Mouse (Mus musculus) frontal cortex, adult 2 months (tissue): ENCODE measurements at regions not wholly inside any gene's neighbourhood (a gene's known extent, or its start where the extent isn't known, plus 50 kb on each side); places are given as distances from the start of the nearest gene placed in this dataset.
A peak's percentile ranks its signal among the peaks of the same experiment; 100 is the strongest.

ENCODE experiments used
- DNase-seq, 2 experiments: peaks; one replicate each; pipeline ENCODE4 v3.0.0; 2022; ENCODE audit warnings: low spot score in 1 of 2; ENCODE audit errors: extremely low spot score in 1 of 2

- DNase-seq: no peak
Observed at GRCm38 (mm10) chr2:95378296-95378695, 939.7 kb upstream of the Lrrc4c start.

GRCm38 (mm10) chr2:95376479-95376878, 938.5 kb upstream of the Api5 start:
- no peak for DNase-seq

GRCm38 (mm10) chr2:95366824-95367715, 929.1 kb upstream of the Api5 start:
- peak; percentile 5 to 15 for DNase-seq
